ENCODE assay signal across 24 mouse cellular contexts in the genomic region with DNA sequence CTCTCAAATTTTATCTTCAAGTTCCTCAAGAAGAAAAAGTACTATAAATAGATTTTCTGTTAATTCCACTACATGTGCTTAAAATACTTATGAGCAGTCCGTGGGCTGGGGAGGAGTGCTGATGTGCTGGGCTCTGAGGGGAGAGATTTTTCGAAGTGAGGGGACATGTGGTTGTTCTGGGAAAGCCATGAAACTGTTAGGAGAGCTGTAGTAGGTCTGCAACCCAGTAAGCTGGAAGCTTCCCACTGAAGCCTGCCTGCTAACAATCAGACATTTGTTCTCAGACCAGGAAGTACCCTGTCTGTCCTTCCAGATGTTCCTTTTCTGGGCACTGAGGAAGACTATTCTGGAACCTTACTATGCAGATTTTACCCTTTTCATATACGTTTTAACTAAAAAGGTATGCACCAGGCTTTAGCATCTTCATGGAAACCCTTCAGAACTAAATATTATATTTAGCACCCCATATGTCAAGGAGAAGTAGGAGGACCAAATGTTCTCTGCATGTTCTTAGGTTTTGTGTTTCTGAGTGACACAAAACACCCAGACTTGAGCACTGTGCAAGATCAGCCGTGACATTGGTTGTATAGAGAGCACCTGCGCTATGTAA.
A peak's percentile ranks its signal among the peaks of the same experiment; 100 is the strongest.
DNase-seq lines count a peak whose midpoint lies in the region; ATAC-seq and TF ChIP-seq lines count a peak whose summit lies in the region.
"Had no signal": no experiment of that assay in that cellular context is flagged by ENCODE, and none has a peak within 500 bp of the region (broad histone marks: within the 10 kb centered on the region; RNA-seq: fewer than 3 reads in every experiment).

No protein-coding gene starts in this region.

- TF ChIP-seq CTCF in stomach, postnatal 0 days (IDR thresholded peaks at IDR 0.05; ENCODE audit: low read depth) = no peak

- no peak overlapping the region for H3K9ac ChIP-seq in stomach, postnatal 0 days (ENCODE audit: low read length)
- H3K9ac ChIP-seq: forebrain, embryonic 13.5 days; hindbrain, embryonic 13.5 days; limb, embryonic 13.5 days; liver, embryonic 12.5 days; neural tube, embryonic 15.5 days had no signal

- no peaks in the 10 kb centered on the region for H3K9me3 ChIP-seq in stomach, postnatal 0 days (ENCODE audit: control insufficient read depth, low read length)
- H3K9me3 ChIP-seq: forebrain, embryonic 13.5 days; hindbrain, embryonic 13.5 days; limb, embryonic 13.5 days; liver, embryonic 12.5 days; midbrain, embryonic 10.5 days; neural tube, embryonic 15.5 days had no signal

- no peaks in the 10 kb centered on the region for H3K27me3 ChIP-seq in stomach, postnatal 0 days (ENCODE audit: control insufficient read depth, insufficient read depth, low read length)
- H3K27me3 ChIP-seq: forebrain, embryonic 13.5 days; hindbrain, embryonic 13.5 days; limb, embryonic 13.5 days; liver, embryonic 12.5 days; neural tube, embryonic 15.5 days had no signal

- no peak overlapping the region for H3K27ac ChIP-seq in stomach, postnatal 0 days (replicated peaks)
- H3K27ac ChIP-seq: forebrain, embryonic 13.5 days; hindbrain, embryonic 13.5 days; kidney, postnatal 0 days; limb, embryonic 13.5 days; liver, embryonic 12.5 days; midbrain, embryonic 10.5 days; neural tube, embryonic 15.5 days had no signal

- no peak overlapping the region for H3K4me2 ChIP-seq in stomach, postnatal 0 days (replicated peaks; ENCODE audit: low read depth)
- H3K4me2 ChIP-seq: forebrain, embryonic 13.5 days; hindbrain, embryonic 13.5 days; limb, embryonic 13.5 days; liver, embryonic 12.5 days; neural tube, embryonic 15.5 days had no signal

- 83% methylated on average over 5 of the region's 5 CpGs for WGBS in stomach, postnatal 0 days

- H3K4me3 ChIP-seq in stomach, postnatal 0 days (ENCODE audit: low read depth, low read length) = no peak overlapping the region
- H3K4me3 ChIP-seq: forebrain, embryonic 13.5 days; hindbrain, embryonic 13.5 days; limb, embryonic 13.5 days; liver, embryonic 12.5 days; midbrain, embryonic 10.5 days; neural tube, embryonic 15.5 days had no signal

- H3K36me3 ChIP-seq in stomach, postnatal 0 days (ENCODE audit: control insufficient read depth, insufficient read depth, low read length) = no peaks in the 10 kb centered on the region
- H3K36me3 ChIP-seq: hindbrain, embryonic 13.5 days; limb, embryonic 13.5 days; liver, embryonic 12.5 days; midbrain, embryonic 10.5 days; neural tube, embryonic 15.5 days had no signal

- no peak for TF ChIP-seq EP300 in stomach, postnatal 0 days (optimal IDR thresholded peaks at IDR 0.05)

- ATAC-seq in stomach, postnatal 0 days (ENCODE audit: low FRiP score, low TSS enrichment) = no peak
- ATAC-seq: CD4-positive, CD25-positive, alpha-beta regulatory T cell, adult 4 months; forebrain, embryonic 13.5 days; liver, embryonic 12.5 days had no signal

- peak; percentile 8 for DNase-seq in layer of hippocampus, adult 9-11 months
- no peak for DNase-seq in layer of hippocampus, adult 8-10 months (ENCODE audit: low spot score in 2 of 2)
- peak; percentile 57 to 58 for DNase-seq in frontal cortex, adult 2 months (ENCODE audit: extremely low spot score in 1 of 2, low spot score in 1 of 2)
- peak; percentile 31 to 48 for DNase-seq in left cerebral cortex, adult 9 months (ENCODE audit: low spot score in 2 of 2)
- DNase-seq in right cerebral cortex, postnatal 36 days (ENCODE audit: low spot score in 2 of 2) = peak; percentile 32 to 56
- no peak for DNase-seq in spleen, postnatal 14 days (ENCODE audit: low spot score in 2 of 2)
- no peak for DNase-seq in stomach, postnatal 0 days (ENCODE audit: low spot score)
- no peak for DNase-seq in B cell, adult 2 months
- DNase-seq: adrenal gland, adult 2 months; cerebellum, adult 11-12 months; cerebellum, postnatal 36 days; gastrocnemius, postnatal 36 days; heart, postnatal 36 days; kidney, adult 11 months; lung, adult 18-20 months; lung, postnatal 10 days had no signal

- no peaks in the 10 kb centered on the region for H3K4me1 ChIP-seq in stomach, postnatal 0 days (replicated peaks; ENCODE audit: control insufficient read depth, insufficient read depth)
- H3K4me1 ChIP-seq: forebrain, embryonic 13.5 days; hindbrain, embryonic 13.5 days; limb, embryonic 13.5 days; liver, embryonic 12.5 days; midbrain, embryonic 10.5 days; neural tube, embryonic 15.5 days had no signal

Comparison
In these comparisons a context has a peak if more than half of its experiments do, and no peak if none do; other contexts are left out.
1. DNase-seq: peak in layer of hippocampus, adult 9-11 months (single experiment), frontal cortex, adult 2 months (2 of 2), left cerebral cortex, adult 9 months (2 of 2) and right cerebral cortex, postnatal 36 days (2 of 2); none in layer of hippocampus, adult 8-10 months (0 of 2), spleen, postnatal 14 days (0 of 2), stomach, postnatal 0 days (single experiment) and B cell, adult 2 months (0 of 2).